Mouse (Mus musculus) lung, embryonic 16.5 days (tissue): ENCODE measurements around the gene Scd4. TPM values are rescaled to one million over a fixed set of nuclear protein-coding genes. Genes with fewer than 3 reads are reported as not detected.
A peak's percentile ranks its signal among the peaks of the same experiment; 100 is the strongest.
"Not testable (repeated sequence)": the region's sequence is repeated elsewhere in the genome, so short reads cannot be mapped to it uniquely, and the experiment has no call there.

Source experiments
- ATAC-seq: fragments of 200-750 bp; cut with Nextera tagmentation; 2 replicates; pipeline ENCODE4 v1.8.0; 2017; ENCODE audit warnings: low read depth, mild to moderate bottlenecking, moderate library complexity
- H3K27ac ChIP-seq: fragments of 300-500 bp; sonication (generic); 2 replicates; pipeline ENCODE4 v1.5.1; 2014; ENCODE audit warnings: mild to moderate bottlenecking, control low read depth, low read length
- H3K27me3 ChIP-seq: fragments of 300-500 bp; sonication (generic); 2 replicates; pipeline ENCODE4 v1.6.1; 2014; ENCODE audit warnings: low read depth, low read length, mixed read lengths; ENCODE audit not compliant: control insufficient read depth, insufficient read depth
- H3K36me3 ChIP-seq: fragments of 300-500 bp; sonication (generic); 2 replicates; pipeline ENCODE4 v1.6.1; 2014; ENCODE audit warnings: low read length; ENCODE audit not compliant: control insufficient read depth, insufficient read depth
- H3K4me1 ChIP-seq: fragments of 300-500 bp; sonication (generic); replicated peaks from 2 replicates; pipeline ENCODE4 v1.6.1; 2014; ENCODE audit warnings: low read length, mixed read lengths; ENCODE audit not compliant: control insufficient read depth, insufficient read depth
- H3K4me2 ChIP-seq: fragments of 300-500 bp; sonication (generic); 2 replicates; pipeline ENCODE4 v1.6.1; 2014; ENCODE audit warnings: low read depth, low read length, control low read depth
- H3K4me3 ChIP-seq: fragments of 300-500 bp; sonication (generic); 2 replicates; pipeline ENCODE4 v1.5.1; 2014; ENCODE audit warnings: mild to moderate bottlenecking, low read length, control low read depth
- H3K9ac ChIP-seq: fragments of 300-500 bp; sonication (generic); 2 replicates; pipeline ENCODE4 v1.6.1; 2014; ENCODE audit warnings: low read length, control low read depth
- H3K9me3 ChIP-seq: fragments of 300-500 bp; sonication (generic); 2 replicates; pipeline ENCODE4 v1.6.1; 2016; ENCODE audit warnings: low read length; ENCODE audit not compliant: control insufficient read depth
- WGBS: fragments of 180-500 bp; shearing (Covaris S2); extraction: QIAGEN DNeasy Blood & Tissue Kit; methylation state at CpG from one replicate; pipeline ENCODE4 v1.1.7; 2014; 5-methylcytosine and 5-hydroxymethylcytosine counted together
- polyA plus RNA-seq: library from polyadenylated mRNA; unstranded; fragments of >200 nt; fragmentation: Nextera tagmentation; extraction: Ambion mirVana; gene quantifications from 2 replicates; pipeline ENCODE4 v1.2.1, GENCODE M21; 2015

Gene Scd4
- polyA plus RNA-seq, 1 experiment from 2014 or later, result 0.40 TPM

DNA sequence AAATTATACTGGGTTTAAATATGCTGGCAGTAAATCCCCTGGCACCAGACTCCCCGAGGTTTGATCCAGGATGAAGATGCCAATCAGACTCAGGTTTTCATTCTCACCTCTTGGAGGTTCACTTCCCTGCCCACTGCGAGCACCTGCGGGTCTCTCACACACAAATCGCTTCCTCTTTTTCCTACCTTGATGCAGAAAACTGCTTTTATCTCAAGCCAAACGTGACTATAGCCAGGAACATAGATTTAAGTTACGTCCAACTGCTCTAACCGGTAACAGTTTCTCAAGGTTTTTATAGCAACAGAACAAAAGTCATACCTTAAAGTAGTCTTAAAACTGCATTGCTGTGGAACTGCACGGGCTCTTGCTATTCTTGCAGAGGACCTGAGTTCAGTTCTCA, 16.8 kb downstream of the Scd4 start:
- Histone ChIP-seq H3K4me2 (no peak overlapping the region), H3K27me3 (no peaks in the 10 kb centered on the region), H3K9me3 (0 out of 2 replicates have a peak, but pooled peaks cover 3% of the 10 kb centered on the region), H3K36me3 (no peaks in the 10 kb centered on the region), H3K4me3 (no peak overlapping the region), H3K27ac (no peak overlapping the region), H3K9ac (no peak overlapping the region), H3K4me1 (no peaks in the 10 kb centered on the region)
- ATAC-seq, result no peak
- 84% methylated on average over 8 of the region's 8 CpGs for WGBS

DNA sequence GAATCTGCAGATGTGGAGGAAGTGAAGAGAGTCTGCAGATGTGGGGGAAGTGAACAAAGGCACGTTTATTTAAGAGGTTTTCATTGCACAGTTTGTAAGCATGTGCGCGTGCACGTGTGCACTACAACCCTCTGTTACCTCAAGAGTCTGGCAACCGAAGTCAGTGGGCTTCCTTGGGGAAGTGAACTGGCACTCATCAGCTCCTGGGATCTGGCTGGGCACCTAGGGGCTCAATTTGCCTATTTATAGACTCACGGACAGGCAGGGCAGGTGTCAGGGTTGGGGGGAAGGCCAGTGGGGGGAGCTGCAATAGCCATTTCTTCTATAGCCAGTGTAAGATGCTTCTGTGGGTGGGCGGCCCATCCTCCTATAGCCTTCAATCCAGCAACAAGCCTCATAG, 18.9 kb downstream of the Scd4 start:
- H3K4me1 ChIP-seq, result no peaks in the 10 kb centered on the region
- no peak overlapping the region for H3K27ac ChIP-seq
- H3K36me3 ChIP-seq, result no peaks in the 10 kb centered on the region
- H3K9me3 ChIP-seq, result 0 out of 2 replicates have a peak, but pooled peaks cover 3% of the 10 kb centered on the region
- 79% methylated on average over 7 of the region's 7 CpGs for WGBS
- no peak for ATAC-seq
- no peak overlapping the region for H3K4me3 ChIP-seq
- H3K4me2 ChIP-seq, result no peak overlapping the region
- no peak overlapping the region for H3K9ac ChIP-seq
- H3K27me3 ChIP-seq, result no peaks in the 10 kb centered on the region

DNA sequence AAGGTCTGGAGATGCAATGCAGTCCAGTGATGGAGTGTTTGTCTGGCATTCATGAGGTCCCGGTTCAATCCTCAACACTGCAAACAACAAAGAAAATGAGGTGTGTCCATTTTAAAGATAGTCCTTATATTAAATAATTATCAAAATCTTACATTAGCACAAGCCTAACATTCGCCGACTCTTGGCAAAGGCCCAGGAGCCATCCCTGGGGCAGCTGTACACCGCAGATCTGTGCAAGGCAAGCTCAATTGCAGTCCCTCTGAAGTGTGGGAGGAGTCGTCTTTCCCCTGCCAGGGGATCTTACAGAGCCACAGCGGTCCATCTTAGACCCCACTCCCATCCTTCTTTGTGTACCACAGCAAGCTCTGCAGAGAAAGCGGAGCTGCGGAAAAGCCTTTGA, 25.8 kb downstream of the Scd4 start:
- ATAC-seq, result no peak
- Histone ChIP-seq H3K36me3 (no peaks in the 10 kb centered on the region), H3K4me2 (no peak overlapping the region), H3K4me3 (no peak overlapping the region), H3K4me1 (no peaks in the 10 kb centered on the region; the same call in 1 of the 2 replicates), H3K9me3 (no peaks in the 10 kb centered on the region), H3K27ac (no peak overlapping the region), H3K9ac (no peak overlapping the region), H3K27me3 (no peaks in the 10 kb centered on the region)
- 41% methylated on average over 8 of the region's 8 CpGs for WGBS

DNA sequence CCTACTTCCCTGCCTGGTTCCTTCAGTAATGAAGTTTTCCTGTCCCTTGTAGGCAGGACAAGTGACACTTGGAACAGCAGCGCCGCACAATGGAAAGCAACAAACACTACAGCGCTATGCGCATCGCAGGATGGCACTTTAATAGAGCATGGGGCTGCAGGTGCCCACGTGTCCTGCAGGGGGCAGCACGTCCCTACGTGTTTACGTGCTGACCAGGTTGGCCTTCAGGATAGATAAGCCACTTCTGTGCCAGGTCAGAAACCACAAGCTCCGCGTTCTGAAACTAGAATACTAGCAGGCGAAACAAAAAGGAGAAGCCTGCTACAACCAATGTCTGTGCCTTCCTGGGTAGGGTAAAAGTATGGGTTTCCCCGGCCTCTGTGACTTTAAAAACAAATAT, 30.6 kb downstream of the Scd4 start:
- H3K27ac ChIP-seq, result no peak overlapping the region
- peak; percentile 36; the same call in 1 of the 2 replicates for ATAC-seq

DNA sequence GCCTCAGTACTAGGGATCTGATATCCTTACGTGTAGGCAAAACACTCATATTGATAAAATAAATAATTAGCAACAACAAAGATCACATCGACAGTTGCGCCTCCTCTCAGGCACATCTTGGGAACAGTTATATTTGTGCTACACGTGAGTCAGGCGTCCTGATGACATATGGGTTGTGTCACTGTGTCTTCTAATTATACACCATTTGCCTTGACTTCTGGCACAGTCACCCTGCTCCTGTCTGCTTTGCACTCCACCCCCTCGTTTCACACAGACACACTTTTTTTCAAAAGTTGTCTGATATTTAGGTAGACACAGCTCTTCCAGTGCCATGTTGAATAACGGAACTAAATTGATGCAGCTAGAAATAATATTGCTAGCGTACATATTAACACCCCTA, 31.1 kb downstream of the Scd4 start:
- no peak for ATAC-seq
- H3K27me3 ChIP-seq, result no peaks in the 10 kb centered on the region
- no peak overlapping the region for H3K4me2 ChIP-seq
- no peaks in the 10 kb centered on the region; the same call in 1 of the 2 replicates for H3K4me1 ChIP-seq
- no peaks in the 10 kb centered on the region for H3K36me3 ChIP-seq
- no peak overlapping the region for H3K4me3 ChIP-seq
- no peak overlapping the region for H3K9ac ChIP-seq
- H3K9me3 ChIP-seq, result no peaks in the 10 kb centered on the region
- H3K27ac ChIP-seq, result no peak overlapping the region
- 65% methylated on average over 8 of the region's 8 CpGs for WGBS

More for the DNA sequence above, 30.6 kb downstream of the Scd4 start:
- Histone ChIP-seq H3K36me3 (no peaks in the 10 kb centered on the region), H3K4me1 (no peaks in the 10 kb centered on the region; the same call in 1 of the 2 replicates), H3K4me2 (no peak overlapping the region), H3K9ac (no peak overlapping the region), H3K9me3 (no peaks in the 10 kb centered on the region), H3K4me3 (no peak overlapping the region), H3K27me3 (no peaks in the 10 kb centered on the region)
- 14% methylated on average over 13 of the region's 13 CpGs for WGBS

DNA sequence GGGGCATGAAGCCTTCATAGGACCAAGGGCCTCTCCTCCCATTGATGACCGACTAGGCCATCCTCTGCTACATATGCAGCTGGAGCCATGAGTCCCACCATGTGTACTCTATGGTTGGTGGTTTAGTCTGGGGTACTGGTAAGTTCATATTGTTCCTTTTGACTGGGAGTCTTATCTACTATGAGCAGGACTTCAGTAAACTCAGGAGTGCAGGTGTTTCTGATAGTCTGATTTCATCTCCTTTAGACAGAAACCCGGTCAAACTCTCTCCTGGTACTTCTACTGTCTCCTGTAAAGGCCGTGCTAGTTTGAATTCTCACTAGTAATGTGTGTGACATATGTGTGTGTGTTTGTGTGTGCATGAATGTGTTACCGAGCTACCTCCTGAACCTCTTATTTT, 32.8 kb downstream of the Scd4 start:
- WGBS, result 82% methylated on average over 4 of the region's 4 CpGs
- Histone ChIP-seq H3K4me1 (no peaks in the 10 kb centered on the region), H3K9me3 (no peaks in the 10 kb centered on the region), H3K4me2 (no peak overlapping the region), H3K4me3 (no peak overlapping the region), H3K36me3 (no peaks in the 10 kb centered on the region), H3K9ac (no peak overlapping the region), H3K27me3 (no peaks in the 10 kb centered on the region), H3K27ac (no peak overlapping the region)
- no peak for ATAC-seq

DNA sequence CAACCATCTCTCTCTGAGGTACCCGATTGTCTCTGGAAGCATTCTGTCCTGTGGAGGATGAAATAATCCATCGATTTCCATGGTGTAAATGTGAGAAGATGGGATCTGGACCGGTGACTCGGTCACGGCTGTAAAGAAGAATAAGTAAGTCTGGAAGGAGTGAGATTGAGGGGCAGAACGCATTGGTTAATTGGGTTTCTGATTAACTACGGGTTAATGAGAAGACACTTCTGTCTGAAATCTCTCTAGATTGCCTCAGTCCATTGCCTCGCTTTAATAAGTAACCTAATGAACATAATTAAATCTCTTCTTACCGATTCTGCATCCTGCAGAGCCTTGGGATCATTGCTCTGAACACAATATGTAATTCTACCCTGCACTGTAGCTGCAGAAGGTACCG, 34.2 kb downstream of the Scd4 start:
- not testable (repeated sequence) for H3K4me3 ChIP-seq, H3K36me3 ChIP-seq, H3K27me3 ChIP-seq, H3K4me1 ChIP-seq, ATAC-seq, H3K4me2 ChIP-seq, H3K9ac ChIP-seq, H3K27ac ChIP-seq, H3K9me3 ChIP-seq
- WGBS, result 87% methylated on average over 10 of the region's 10 CpGs

DNA sequence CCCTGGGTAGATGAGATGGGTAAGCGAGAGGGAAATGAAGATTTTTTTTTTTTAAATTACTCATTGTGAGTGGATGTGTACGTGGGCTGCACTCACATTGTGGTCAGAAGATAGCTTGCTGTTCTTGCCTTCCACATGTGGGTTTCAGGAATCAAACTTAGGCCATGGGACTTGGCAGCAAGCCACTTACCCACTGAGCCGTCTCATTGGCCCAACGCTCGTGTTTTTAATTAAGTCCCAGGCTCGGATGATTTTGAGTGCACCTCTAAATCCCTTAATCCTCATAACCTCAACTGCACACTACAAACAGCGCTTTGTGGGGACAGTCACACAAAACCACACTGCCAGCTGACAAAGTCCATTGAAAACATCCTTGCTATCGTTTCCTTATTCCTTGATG, 36.5 kb downstream of the Scd4 start:
- Histone ChIP-seq H3K4me3 (no peak overlapping the region), H3K36me3 (no peaks in the 10 kb centered on the region), H3K4me1 (no peaks in the 10 kb centered on the region), H3K27me3 (no peaks in the 10 kb centered on the region), H3K27ac (no peak overlapping the region), H3K4me2 (no peak overlapping the region), H3K9ac (no peak overlapping the region), H3K9me3 (no peaks in the 10 kb centered on the region)
- no peak for ATAC-seq
- WGBS, result 70% methylated on average over 8 of the region's 8 CpGs

DNA sequence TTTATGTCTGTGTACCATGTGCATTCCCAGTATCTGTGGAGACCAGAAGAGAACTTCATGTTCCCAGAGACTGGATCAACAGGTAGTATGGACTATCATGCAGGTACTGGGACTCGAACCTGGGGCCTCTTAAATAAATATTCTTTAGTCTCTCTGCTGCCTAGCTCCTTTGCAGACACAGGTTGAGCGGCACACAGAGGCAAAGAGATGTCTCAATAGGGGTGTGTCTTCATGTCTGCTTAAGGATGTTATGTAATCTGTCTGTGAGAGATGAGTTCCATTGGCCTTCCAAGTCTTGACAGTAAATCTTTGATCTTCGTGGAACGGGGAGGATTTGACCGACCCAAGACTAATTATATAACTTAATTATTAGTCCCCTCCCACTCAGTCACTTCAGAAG, 37.3 kb downstream of the Scd4 start:
- no peaks in the 10 kb centered on the region for H3K36me3 ChIP-seq
- no peak for ATAC-seq
- H3K9me3 ChIP-seq, result no peaks in the 10 kb centered on the region
- no peaks in the 10 kb centered on the region for H3K4me1 ChIP-seq
- H3K27ac ChIP-seq, result no peak overlapping the region
- H3K9ac ChIP-seq, result no peak overlapping the region
- no peak overlapping the region for H3K4me2 ChIP-seq
- H3K4me3 ChIP-seq, result no peak overlapping the region
- no peaks in the 10 kb centered on the region for H3K27me3 ChIP-seq
- 60% methylated on average over 5 of the region's 5 CpGs for WGBS

DNA sequence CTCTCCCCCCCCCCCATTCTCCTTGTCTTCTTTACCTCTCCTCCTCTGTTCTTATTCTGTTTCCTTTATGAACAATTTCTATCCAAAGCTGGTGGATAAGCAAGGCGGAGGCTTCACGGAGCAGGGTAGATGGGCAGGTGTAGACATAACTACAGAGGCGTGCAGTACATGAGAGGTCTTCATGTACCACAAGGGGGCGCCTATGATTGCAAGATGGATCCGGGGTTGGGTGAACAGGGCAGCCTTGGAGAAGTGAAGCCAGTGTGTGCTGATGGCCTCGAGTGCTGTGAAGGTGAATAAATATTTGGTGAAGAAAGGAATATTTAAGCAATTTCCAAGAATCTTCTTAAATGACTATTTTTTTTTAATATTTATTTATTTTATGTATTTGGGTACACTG, 40.1 kb downstream of the Scd4 start:
- Histone ChIP-seq H3K4me1 (no peaks in the 10 kb centered on the region), H3K36me3 (no peaks in the 10 kb centered on the region), H3K27me3 (no peaks in the 10 kb centered on the region), H3K27ac (no peak overlapping the region), H3K4me3 (no peak overlapping the region), H3K4me2 (no peak overlapping the region), H3K9ac (no peak overlapping the region), H3K9me3 (no peaks in the 10 kb centered on the region)
- WGBS, result 18% methylated on average over 6 of the region's 6 CpGs
- ATAC-seq, result peak; percentile 85
